Mouse (Mus musculus) adrenal gland, adult 8-10 months (tissue): ENCODE measurements around the gene Htr5a. TPM values are rescaled to one million over a fixed set of nuclear protein-coding genes. Genes with fewer than 3 reads are reported as not detected.

ENCODE experiments used
- DNase-seq: peaks from one replicate; pipeline ENCODE4 v3.0.0; 2022
- total RNA-seq, 4 experiments: library from RNA; stranded (reverse); gene quantifications; 2 replicates each; pipeline ENCODE4 v1.2.4; 2022

The Htr5a gene
- not detected for total RNA-seq

- no peak for DNase-seq
These were observed at the start of gene Htr5a for GRCm38 (mm10) chr5:27841701-27842295. TSS of gene Htr5a (plus strand) at chr5:27842149.

GRCm38 (mm10) chr5:27792173-27792470 is 49.8 kb upstream of the Htr5a start:
- no peak for DNase-seq

GRCm38 (mm10) chr5:27792531-27793205 is 49.3 kb upstream of the Htr5a start:
- DNase-seq = no peak

- peak; percentile 46 for DNase-seq
These were observed 48.0 kb upstream of the Htr5a start for GRCm38 (mm10) chr5:27793923-27794322.

GRCm38 (mm10) chr5:27814282-27814681 is 27.7 kb upstream of the Htr5a start:
- no peak for DNase-seq

GRCm38 (mm10) chr5:27818840-27819672 is 22.9 kb upstream of the Htr5a start:
- DNase-seq = no peak

- DNase-seq = no peak
These were observed 20.8 kb upstream of the Htr5a start for GRCm38 (mm10) chr5:27821161-27821560.

GRCm38 (mm10) chr5:27827971-27828370 is 14.0 kb upstream of the Htr5a start:
- DNase-seq = no peak

- DNase-seq = no peak
These were observed 6.9 kb upstream of the Htr5a start for GRCm38 (mm10) chr5:27835096-27835495.

- no peak for DNase-seq
These were observed 3.9 kb upstream of the Htr5a start for GRCm38 (mm10) chr5:27838061-27838460.

GRCm38 (mm10) chr5:27842671-27843320 is 847 bp downstream of the Htr5a start:
- DNase-seq = no peak

GRCm38 (mm10) chr5:27846979-27847378 is 5.0 kb downstream of the Htr5a start:
- DNase-seq = no peak

- no peak for DNase-seq
These were observed 12.3 kb downstream of the Htr5a start for GRCm38 (mm10) chr5:27854290-27854689.

GRCm38 (mm10) chr5:27855726-27856125 is 13.8 kb downstream of the Htr5a start:
- no peak for DNase-seq

GRCm38 (mm10) chr5:27873240-27874082 is 31.5 kb downstream of the Htr5a start:
- no peak for DNase-seq

GRCm38 (mm10) chr5:27874211-27874610 is 32.3 kb downstream of the Htr5a start:
- no peak for DNase-seq

GRCm38 (mm10) chr5:27875341-27876105 is 33.6 kb downstream of the Htr5a start:
- no peak for DNase-seq

- DNase-seq = no peak
These were observed 36.4 kb downstream of the Htr5a start for GRCm38 (mm10) chr5:27878356-27878755.

- no peak for DNase-seq
These were observed 37.8 kb downstream of the Htr5a start for GRCm38 (mm10) chr5:27879726-27880125.

- DNase-seq = no peak
These were observed 38.5 kb downstream of the Htr5a start for GRCm38 (mm10) chr5:27880329-27881036.

- no peak for DNase-seq
These were observed 39.3 kb downstream of the Htr5a start for GRCm38 (mm10) chr5:27881261-27881660.
